Mouse (Mus musculus) testis, adult 2 months (tissue): Measurements from ENCODE around the gene Hoxa11.

ENCODE experiments used
- CTCF ChIP-seq: fragments of 200-500 bp; IDR thresholded peaks from 2 replicates; pipeline ENCODE4 v1.5.1; 2012; ENCODE audit warnings: low read depth, mild to moderate bottlenecking, inconsistent platforms, low read length, moderate library complexity; ENCODE audit not compliant: control insufficient read depth, insufficient read depth, insufficient replicate concordance
- POLR2A ChIP-seq: fragments of 200-500 bp; IDR thresholded peaks from 2 replicates; pipeline ENCODE4 v1.6.1; 2012; ENCODE audit warnings: low read depth, mild to moderate bottlenecking, inconsistent platforms, low read length, moderate library complexity; ENCODE audit not compliant: control insufficient read depth

DNA sequence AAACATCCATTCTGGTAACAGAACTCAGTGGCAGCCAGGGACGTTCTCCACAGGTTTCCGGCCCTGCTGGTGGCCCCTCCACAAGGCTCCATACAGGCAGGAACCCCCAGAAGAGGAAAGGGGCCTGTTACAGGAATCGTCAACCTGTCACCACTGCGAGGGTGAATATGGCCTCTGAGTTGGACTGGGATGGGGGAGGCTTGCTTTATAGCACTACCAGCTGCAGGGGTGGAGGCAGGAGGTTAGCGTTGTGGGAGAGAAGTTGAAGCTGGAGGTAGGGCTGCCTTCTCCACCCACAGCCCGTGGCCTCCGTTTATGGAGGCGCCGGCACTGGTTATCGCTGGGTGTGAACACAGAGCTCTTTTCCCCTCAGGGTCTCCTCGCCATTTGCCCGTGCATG is 35.5 kb upstream of the Hoxa11 start:
- TF ChIP-seq CTCF (no peak), POLR2A (no peak)
